Mouse (Mus musculus): Measurements from ENCODE around the gene Adgrl2. TPM values are rescaled to one million over a fixed set of nuclear protein-coding genes. Genes with fewer than 3 reads are reported as not detected.

The Adgrl2 gene
- 0.07 TPM for polyA plus RNA-seq (2017; shearing (Covaris generic))

GRCm38 (mm10) chr3:148990531-148991003 lies at the start of gene Adgrl2:
Adgrl2 (minus strand) TSS chr3:148990555.

